Mouse (Mus musculus): ENCODE data around the gene Ddo.

Gene Ddo

GRCm38 (mm10) chr10:40629656-40630311 is at the start of gene Ddo:
TSS of gene Ddo (plus strand) at chr10:40630011.
- no peak for DNase-seq (ENCODE audit: low spot score in 2 of 2)

GRCm38 (mm10) chr10:40583584-40584255 is 46.1 kb upstream of the Ddo start:
- peak in 1 of 2 experiments; percentile 3 for DNase-seq (ENCODE audit: low spot score in 2 of 2)

GRCm38 (mm10) chr10:40592186-40592585 is 37.6 kb upstream of the Ddo start:
- DNase-seq (ENCODE audit: low spot score in 2 of 2), result no peak

DNA sequence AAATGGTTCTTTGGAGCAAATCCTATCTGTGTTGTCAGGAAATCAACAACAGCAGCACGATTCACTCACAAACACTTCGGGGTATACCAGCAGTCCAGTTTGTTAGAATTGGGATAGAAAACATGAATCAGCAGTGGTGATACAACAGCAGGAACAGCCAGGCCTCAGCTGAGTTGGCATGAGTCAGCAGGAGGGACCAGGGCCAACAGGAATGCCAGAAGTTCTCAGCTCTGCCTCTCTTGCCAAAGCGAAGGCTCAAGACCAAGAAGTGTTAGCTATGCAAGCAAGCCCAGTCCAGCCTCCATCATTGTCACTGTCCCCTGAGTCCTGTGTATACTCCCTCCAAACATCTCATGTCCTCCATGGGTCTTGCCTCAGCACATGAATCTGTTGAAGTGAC is 32.6 kb upstream of the Ddo start:
- no peak for DNase-seq (ENCODE audit: low spot score in 2 of 2)

DNA sequence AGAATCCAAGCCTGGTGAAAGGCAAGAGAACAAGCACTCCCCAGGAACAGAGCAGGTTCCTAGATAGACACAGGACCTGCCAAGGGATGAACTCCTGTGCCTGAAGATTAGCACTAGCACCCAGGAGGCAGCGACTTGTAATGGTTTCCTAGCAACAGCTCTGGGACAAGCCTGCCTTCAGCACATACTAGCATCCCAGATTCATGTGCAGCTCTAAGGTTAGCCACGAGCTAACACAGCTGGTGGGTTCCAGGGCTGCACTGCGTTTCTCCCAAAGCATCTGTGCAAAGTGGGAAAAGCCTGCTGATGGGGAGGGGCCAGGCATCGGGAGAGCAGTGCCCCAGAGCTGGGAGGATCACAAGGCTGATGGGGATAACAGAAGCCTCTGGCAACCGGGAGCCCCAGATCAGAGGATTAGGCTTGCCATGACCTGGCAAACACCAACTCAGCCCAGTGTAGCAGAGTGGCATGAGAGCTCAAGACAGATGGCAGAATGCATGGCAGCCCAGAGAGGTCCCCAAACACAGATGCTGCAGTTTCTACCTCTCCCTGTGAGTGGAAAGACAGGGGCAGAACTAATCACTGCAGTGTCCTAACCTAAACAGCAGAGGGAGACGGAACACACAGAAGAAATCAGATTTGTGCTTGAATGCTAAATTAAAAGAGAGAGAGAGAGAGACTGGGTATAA is 25.0 kb upstream of the Ddo start:
- no peak for DNase-seq (ENCODE audit: low spot score in 2 of 2)

- DNase-seq (ENCODE audit: low spot score in 2 of 2), result no peak
These were observed 11.8 kb upstream of the Ddo start for GRCm38 (mm10) chr10:40617973-40618372.

- DNase-seq (ENCODE audit: low spot score in 2 of 2), result no peak
These were observed 10.1 kb upstream of the Ddo start for GRCm38 (mm10) chr10:40619760-40620159.

- DNase-seq (ENCODE audit: low spot score in 2 of 2), result peak in 1 of 2 experiments; percentile 26
These were observed 671 bp upstream of the Ddo start for GRCm38 (mm10) chr10:40629140-40629539.

DNA sequence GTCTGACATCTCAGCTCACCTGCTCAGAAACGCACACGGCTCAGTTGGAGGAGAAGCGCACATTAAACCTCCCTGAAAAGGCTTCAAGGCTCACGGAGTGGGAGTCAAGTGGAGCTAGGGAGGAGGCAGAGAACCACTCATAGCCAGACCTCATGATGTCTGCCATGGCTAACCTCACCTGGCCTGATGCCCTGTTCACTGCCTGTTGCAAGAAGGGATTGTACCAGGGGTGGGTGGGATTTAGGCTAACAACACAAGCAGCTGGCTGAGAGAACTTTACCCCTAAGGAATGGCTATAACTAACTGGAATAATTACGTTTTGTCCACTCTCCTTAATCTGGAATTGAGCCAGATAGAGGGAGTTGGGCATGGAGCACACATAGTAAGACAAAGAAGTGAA is 646 bp downstream of the Ddo start:
- no peak for DNase-seq (ENCODE audit: low spot score in 2 of 2)

DNA sequence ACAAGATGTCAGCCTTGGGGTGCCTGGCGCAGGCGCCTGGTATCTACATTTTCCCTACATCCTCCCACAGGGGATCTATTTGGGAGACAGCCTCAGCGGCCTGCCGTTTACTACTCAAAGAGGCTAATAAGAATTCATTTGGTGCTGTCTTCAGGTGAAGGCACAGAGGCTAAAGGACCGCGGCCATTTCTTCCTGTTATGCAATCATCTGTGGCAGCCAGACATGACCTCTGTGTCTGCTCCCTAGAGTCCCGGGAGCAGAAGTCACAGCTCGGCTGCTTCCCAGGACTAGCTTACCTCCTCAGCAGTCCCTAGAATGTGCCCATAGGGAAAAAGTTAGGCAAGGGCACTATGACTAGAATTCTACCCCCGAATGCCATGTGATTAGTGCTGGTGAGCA is 1.1 kb downstream of the Ddo start:
- DNase-seq (ENCODE audit: low spot score in 2 of 2), result no peak

GRCm38 (mm10) chr10:40632087-40632486 is 2.3 kb downstream of the Ddo start:
- DNase-seq (ENCODE audit: low spot score in 2 of 2), result no peak

DNA sequence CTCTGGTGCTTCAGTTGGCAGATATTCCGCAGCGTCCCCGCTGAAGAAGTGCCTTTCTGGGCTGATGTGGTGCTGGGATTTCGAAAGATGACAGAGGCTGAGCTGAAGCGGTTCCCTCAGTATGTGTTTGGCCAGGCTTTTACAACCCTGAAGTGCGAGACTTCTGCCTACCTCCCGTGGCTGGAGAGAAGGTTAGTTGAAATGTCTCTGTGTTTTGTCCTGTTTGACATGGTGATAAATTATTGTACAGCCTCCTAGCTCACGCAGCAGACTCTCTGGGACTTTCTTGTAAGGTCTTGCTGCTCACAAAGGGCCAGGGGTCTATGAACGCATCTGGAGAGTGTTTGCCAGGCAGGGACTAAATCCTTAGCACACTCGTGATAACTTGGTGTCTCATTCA is 7.5 kb downstream of the Ddo start:
- DNase-seq (ENCODE audit: low spot score in 2 of 2), result no peak

DNA sequence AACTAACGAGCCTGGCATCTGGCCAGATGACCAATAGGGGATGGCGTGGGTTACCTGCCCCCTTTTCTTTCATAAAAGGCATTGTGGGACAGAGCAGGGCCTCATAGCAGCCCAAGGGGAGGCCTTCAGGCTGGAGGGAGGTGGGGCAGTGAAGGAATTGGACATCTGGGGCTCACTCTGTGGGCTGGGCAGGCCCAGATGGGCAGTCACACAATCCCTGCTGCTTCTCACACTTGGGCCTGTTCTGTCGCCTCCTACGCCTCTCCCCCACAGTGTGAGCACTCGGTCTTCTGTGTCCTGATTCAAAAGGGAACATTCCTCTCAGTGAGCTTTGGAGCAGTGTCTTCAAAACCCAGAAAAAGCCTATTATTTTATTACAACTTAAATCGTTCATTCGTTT is 8.5 kb downstream of the Ddo start:
- DNase-seq (ENCODE audit: low spot score in 2 of 2), result no peak

- DNase-seq (ENCODE audit: low spot score in 2 of 2), result no peak
These were observed 9.3 kb downstream of the Ddo start for GRCm38 (mm10) chr10:40638823-40639819.

GRCm38 (mm10) chr10:40640406-40640805 is 10.6 kb downstream of the Ddo start:
- no peak for DNase-seq (ENCODE audit: low spot score in 2 of 2)

DNA sequence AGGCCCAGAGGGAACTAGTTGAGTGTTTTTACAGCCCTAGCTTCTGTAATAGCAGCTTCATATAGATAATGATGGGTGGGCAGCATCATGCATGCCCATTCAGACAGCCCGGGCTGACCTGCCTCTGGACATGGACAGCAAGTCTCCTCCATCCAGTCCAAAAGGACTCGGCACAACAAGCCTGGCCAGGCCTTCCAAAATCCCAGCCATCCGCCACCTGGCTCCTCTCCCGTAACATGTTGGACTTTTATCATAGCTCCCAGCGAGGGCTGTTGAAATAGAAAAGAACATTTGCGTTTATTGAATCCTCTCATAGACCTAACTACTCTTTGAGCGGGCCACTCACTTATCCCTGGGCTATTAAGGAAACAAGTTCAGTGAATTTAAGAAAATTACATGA is 12.1 kb downstream of the Ddo start:
- no peak for DNase-seq (ENCODE audit: low spot score in 2 of 2)

GRCm38 (mm10) chr10:40643126-40643525 is 13.3 kb downstream of the Ddo start:
- DNase-seq (ENCODE audit: low spot score in 2 of 2), result no peak

DNA sequence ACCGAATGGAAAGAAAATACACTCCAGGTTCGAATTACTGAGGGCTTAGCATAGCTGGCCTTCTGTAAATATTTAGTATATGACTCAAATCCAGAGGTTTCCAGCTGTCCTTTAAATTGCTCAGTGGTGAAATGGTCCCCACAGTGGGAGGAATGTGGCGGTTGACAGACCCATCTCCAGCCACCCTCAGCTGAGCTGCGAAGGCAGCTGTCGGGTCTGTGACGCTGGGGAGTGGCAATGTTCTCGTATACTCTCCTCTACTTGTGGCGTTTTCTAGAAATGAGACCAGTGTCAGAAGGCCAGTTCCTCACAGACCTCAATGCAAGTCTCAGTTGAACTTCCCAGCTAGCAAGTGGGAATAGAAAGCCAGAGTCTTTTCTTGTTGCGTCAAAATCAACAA is 14.6 kb downstream of the Ddo start:
- DNase-seq (ENCODE audit: low spot score in 2 of 2), result no peak

DNA sequence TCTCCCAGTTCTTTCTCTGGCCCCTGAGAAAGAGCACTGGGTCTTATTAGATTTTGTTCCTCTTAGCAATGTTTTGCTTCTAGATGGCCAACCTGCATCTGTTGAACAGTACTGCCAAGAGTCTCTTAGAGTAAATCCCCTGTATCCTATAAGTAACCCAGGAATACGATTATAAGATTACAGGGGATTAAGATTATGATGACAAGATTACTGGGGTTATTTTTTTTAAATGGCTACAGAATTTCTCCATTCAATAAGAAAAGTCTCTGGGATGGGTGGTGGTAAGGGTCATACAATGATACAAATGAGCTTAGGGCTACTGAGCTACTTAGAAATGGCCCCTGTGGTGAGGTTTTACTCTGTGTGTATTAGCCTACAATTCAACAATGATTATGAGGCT is 15.5 kb downstream of the Ddo start:
- no peak for DNase-seq (ENCODE audit: low spot score in 2 of 2)

DNA sequence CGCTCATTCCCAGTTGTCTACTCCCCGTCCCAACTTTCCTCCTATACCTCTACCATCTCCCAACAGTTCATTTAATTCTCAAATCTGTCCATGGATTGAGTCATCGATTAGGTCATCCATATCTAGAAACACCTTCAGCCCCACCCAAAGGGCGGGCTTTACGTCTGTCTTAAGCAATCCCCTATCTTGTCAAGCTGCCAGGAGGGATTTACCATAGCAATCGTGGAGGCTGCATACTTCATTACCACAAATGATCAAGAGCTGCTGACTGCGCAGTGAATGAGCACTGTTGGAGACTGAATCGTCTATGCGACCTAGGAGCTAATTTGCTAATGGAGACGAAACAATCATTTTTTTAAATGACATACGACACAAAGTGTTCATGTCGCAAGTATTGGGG is 19.0 kb downstream of the Ddo start:
- no peak for DNase-seq (ENCODE audit: low spot score in 2 of 2)

DNA sequence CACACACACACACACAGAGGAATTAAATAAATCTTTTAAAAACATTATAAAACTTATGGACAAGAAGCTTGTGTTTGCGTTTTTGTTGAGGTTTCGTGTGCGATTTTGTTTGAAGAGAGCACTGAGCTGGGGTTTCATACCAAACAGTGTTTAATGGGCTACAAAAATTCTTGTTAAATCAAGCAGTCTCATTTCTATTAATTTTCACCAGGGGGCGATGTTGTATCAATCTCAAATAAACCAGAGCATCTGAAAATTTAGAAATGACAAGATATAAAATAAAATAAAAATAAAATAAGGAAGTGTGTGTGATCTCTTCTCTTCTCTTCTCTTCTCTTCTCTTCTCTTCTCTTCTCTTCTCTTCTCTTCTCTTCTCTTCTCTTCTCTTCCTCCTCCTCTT is 19.8 kb downstream of the Ddo start:
- no peak for DNase-seq (ENCODE audit: low spot score in 2 of 2)

DNA sequence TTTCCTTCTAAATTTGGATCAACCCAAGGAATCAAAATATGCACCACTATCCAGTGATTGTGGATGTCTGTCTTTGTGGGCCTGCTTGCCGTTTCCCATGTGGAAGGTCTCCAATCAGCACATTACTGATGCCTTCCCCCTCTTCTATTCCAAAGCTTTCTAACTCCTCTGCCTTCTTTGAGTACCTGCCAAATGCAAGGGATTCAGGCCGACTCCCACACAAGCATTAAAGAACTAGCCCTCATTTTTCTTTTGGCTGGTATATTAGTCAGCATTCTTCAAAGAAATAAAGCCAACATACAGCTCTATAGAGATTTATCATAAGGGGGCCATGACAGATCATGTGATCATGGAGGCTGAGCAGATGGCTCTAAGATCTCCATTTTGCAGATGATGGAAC is 21.9 kb downstream of the Ddo start:
- DNase-seq (ENCODE audit: low spot score in 2 of 2), result no peak

Data from spleen, postnatal 14 days (tissue).